Mouse (Mus musculus) kidney, postnatal 25 days (tissue): Measurements from ENCODE around the gene Slc23a2.
A peak's percentile ranks its signal among the peaks of the same experiment; 100 is the strongest.

Source experiments
- DNase-seq, 2 experiments: peaks; one replicate each; pipeline ENCODE4 v3.0.0; 2021; ENCODE audit warnings: mixed read lengths in 2 of 2

Gene Slc23a2

GRCm38 (mm10) chr2:132144971-132145691 lies at the start of gene Slc23a2:
Slc23a2 (minus strand) TSS chr2:132145108.
- DNase-seq: peak; percentile 43 to 68

GRCm38 (mm10) chr2:132190602-132191161 lies 45.8 kb upstream of the Slc23a2 start:
- DNase-seq: no peak

- no peak for DNase-seq
These were observed 39.0 kb upstream of the Slc23a2 start for GRCm38 (mm10) chr2:132183874-132184273.

GRCm38 (mm10) chr2:132180463-132181205 lies 35.7 kb upstream of the Slc23a2 start:
- DNase-seq: no peak

GRCm38 (mm10) chr2:132179371-132179770 lies 34.5 kb upstream of the Slc23a2 start:
- no peak for DNase-seq

GRCm38 (mm10) chr2:132177406-132177805 lies 32.5 kb upstream of the Slc23a2 start:
- DNase-seq: no peak

- DNase-seq: no peak
These were observed 31.5 kb upstream of the Slc23a2 start for GRCm38 (mm10) chr2:132176289-132176848.

GRCm38 (mm10) chr2:132174048-132174447 lies 29.1 kb upstream of the Slc23a2 start:
- no peak for DNase-seq

GRCm38 (mm10) chr2:132171939-132172338 lies 27.0 kb upstream of the Slc23a2 start:
- no peak for DNase-seq

GRCm38 (mm10) chr2:132169150-132169549 lies 24.2 kb upstream of the Slc23a2 start:
- DNase-seq: no peak

- no peak for DNase-seq
These were observed 18.7 kb upstream of the Slc23a2 start for GRCm38 (mm10) chr2:132163626-132164025.

GRCm38 (mm10) chr2:132157482-132157881 lies 12.6 kb upstream of the Slc23a2 start:
- no peak for DNase-seq

GRCm38 (mm10) chr2:132152670-132153069 lies 7.8 kb upstream of the Slc23a2 start:
- no peak for DNase-seq

GRCm38 (mm10) chr2:132151592-132151991 lies 6.7 kb upstream of the Slc23a2 start:
- DNase-seq: peak; percentile 44 to 57

GRCm38 (mm10) chr2:132150926-132151325 lies 6.0 kb upstream of the Slc23a2 start:
- DNase-seq: no peak

- peak; percentile 13 to 37 for DNase-seq
These were observed 1.6 kb upstream of the Slc23a2 start for GRCm38 (mm10) chr2:132146502-132146901.

- DNase-seq: peak in 1 of 2 experiments; percentile 36
These were observed 673 bp downstream of the Slc23a2 start for GRCm38 (mm10) chr2:132143943-132144927.

GRCm38 (mm10) chr2:132142606-132143005 lies 2.3 kb downstream of the Slc23a2 start:
- DNase-seq: no peak

- no peak for DNase-seq
These were observed 4.4 kb downstream of the Slc23a2 start for GRCm38 (mm10) chr2:132140536-132140935.

GRCm38 (mm10) chr2:132139099-132139498 lies 5.8 kb downstream of the Slc23a2 start:
- peak in 1 of 2 experiments; percentile 34 for DNase-seq

GRCm38 (mm10) chr2:132135876-132136637 lies 8.9 kb downstream of the Slc23a2 start:
- peak in 1 of 2 experiments; percentile 51 for DNase-seq
